Mouse (Mus musculus) bone marrow macrophage, adult 2 months (primary cell): ENCODE results near the gene Sptlc2. TPM values are rescaled to one million over a fixed set of nuclear protein-coding genes. Genes with fewer than 3 reads are reported as not detected.
A peak's percentile ranks its signal among the peaks of the same experiment; 100 is the strongest.
"Not testable (repeated sequence)": the region's sequence is repeated elsewhere in the genome, so short reads cannot be mapped to it uniquely, and the experiment has no call there.

ENCODE experiments used
- H3K27ac ChIP-seq: 2 replicates; pipeline ENCODE4 v1.5.1; 2012; ENCODE audit warnings: low read depth, low read length; ENCODE audit not compliant: insufficient read depth
- H3K4me1 ChIP-seq: 2 replicates; pipeline ENCODE4 v1.6.1; 2012; ENCODE audit warnings: low read length; ENCODE audit not compliant: control insufficient read depth, insufficient read depth
- H3K4me3 ChIP-seq: 2 replicates; pipeline ENCODE4 v1.5.1; 2012; ENCODE audit warnings: mild to moderate bottlenecking, low read length, moderate library complexity; ENCODE audit not compliant: insufficient read depth
- CTCF ChIP-seq: IDR thresholded peaks from 2 replicates; pipeline ENCODE4 v1.5.1; 2012; ENCODE audit warnings: low read depth, mild to moderate bottlenecking, low read length, moderate library complexity
- POLR2A ChIP-seq: IDR thresholded peaks from 2 replicates; pipeline ENCODE4 v1.6.1; 2012; ENCODE audit warnings: mild to moderate bottlenecking, low read depth, low read length, borderline replicate concordance
- polyA plus RNA-seq: library from polyadenylated mRNA; stranded (reverse); fragments of >200 nt; gene quantifications from 2 replicates; pipeline ENCODE4 v1.2.4, GENCODE M21; 2012; ENCODE audit not compliant: missing spikeins, insufficient read depth, insufficient read length

Sptlc2 gene
- polyA plus RNA-seq, 1 experiment, result 139 TPM

- H3K4me1 ChIP-seq, result peaks cover 6% of the 10 kb centered on the region
- no peak for TF ChIP-seq POLR2A
- no peak for TF ChIP-seq CTCF
- H3K4me3 ChIP-seq, result no peak overlapping the region
- no peak overlapping the region for H3K27ac ChIP-seq
Measured at GRCm38 (mm10) chr12:87283706-87284105, 104.4 kb downstream of the Sptlc2 start.

GRCm38 (mm10) chr12:87282743-87283142 is 105.4 kb downstream of the Sptlc2 start:
- TF ChIP-seq POLR2A (no peak), CTCF (no peak)
- no peak overlapping the region for H3K4me3 ChIP-seq
- no peak overlapping the region for H3K27ac ChIP-seq
- H3K4me1 ChIP-seq, result peaks cover 6% of the 10 kb centered on the region

GRCm38 (mm10) chr12:87281766-87282165 is 106.4 kb downstream of the Sptlc2 start:
- peaks cover 6% of the 10 kb centered on the region for H3K4me1 ChIP-seq
- H3K4me3 ChIP-seq, result no peak overlapping the region
- no peak for TF ChIP-seq POLR2A
- no peak for TF ChIP-seq CTCF
- no peak overlapping the region for H3K27ac ChIP-seq

- no peak for TF ChIP-seq POLR2A
- TF ChIP-seq CTCF, result no peak
- H3K27ac ChIP-seq, result no peak overlapping the region
- no peak overlapping the region for H3K4me3 ChIP-seq
- peaks cover 24% of the 10 kb centered on the region for H3K4me1 ChIP-seq
Measured at GRCm38 (mm10) chr12:87279879-87280278, 108.3 kb downstream of the Sptlc2 start.

GRCm38 (mm10) chr12:87279350-87279749 is 108.8 kb downstream of the Sptlc2 start:
- peaks cover 28% of the 10 kb centered on the region for H3K4me1 ChIP-seq
- no peak overlapping the region for H3K27ac ChIP-seq
- TF ChIP-seq CTCF, result no peak
- no peak for TF ChIP-seq POLR2A
- H3K4me3 ChIP-seq, result no peak overlapping the region

- Histone ChIP-seq H3K27ac (no peak overlapping the region), H3K4me1 (peaks cover 37% of the 10 kb centered on the region), H3K4me3 (no peak overlapping the region)
- no peak for TF ChIP-seq CTCF
- TF ChIP-seq POLR2A, result no peak
Measured at GRCm38 (mm10) chr12:87278118-87278730, 109.9 kb downstream of the Sptlc2 start.

GRCm38 (mm10) chr12:87277251-87277650 is 110.9 kb downstream of the Sptlc2 start:
- not testable (repeated sequence) for H3K27ac ChIP-seq, H3K4me3 ChIP-seq
- peaks cover 41% of the 10 kb centered on the region for H3K4me1 ChIP-seq

GRCm38 (mm10) chr12:87274853-87275831 is 113.0 kb downstream of the Sptlc2 start:
- TF ChIP-seq POLR2A (no peak), CTCF (no peak)
- H3K4me3 ChIP-seq, result no peak overlapping the region
- H3K4me1 ChIP-seq, result peaks cover 35% of the 10 kb centered on the region
- H3K27ac ChIP-seq, result peak overlapping the region; percentile 52

- no peak for TF ChIP-seq CTCF
- no peak for TF ChIP-seq POLR2A
- H3K4me1 ChIP-seq, result peaks cover 14% of the 10 kb centered on the region
- peak overlapping the region; percentile 8; the same call in 1 of the 2 replicates for H3K27ac ChIP-seq
- peak overlapping the region; percentile 90 for H3K4me3 ChIP-seq
Measured at GRCm38 (mm10) chr12:87267682-87268081, 120.5 kb downstream of the Sptlc2 start.

GRCm38 (mm10) chr12:87266827-87267603 is 121.1 kb downstream of the Sptlc2 start:
- TF ChIP-seq POLR2A, result no peak
- no peak for TF ChIP-seq CTCF
- peak overlapping the region; percentile 90 for H3K4me3 ChIP-seq
- peaks cover 18% of the 10 kb centered on the region for H3K4me1 ChIP-seq
- H3K27ac ChIP-seq, result peak overlapping the region; percentile 89
